Mouse (Mus musculus) erythroblast, embryonic 14.5 days (primary cell): ENCODE data around the gene Oxct1.

Experiments
- GATA1 ChIP-seq: IDR thresholded peaks from 2 replicates; pipeline ENCODE4 v1.6.1; 2012; ENCODE audit warnings: low read length, inconsistent platforms, mixed read lengths
- TAL1 ChIP-seq: IDR thresholded peaks from 3 replicates; pipeline ENCODE4 v1.6.1; 2012; ENCODE audit warnings: low read length, inconsistent platforms, mixed read lengths

DNA sequence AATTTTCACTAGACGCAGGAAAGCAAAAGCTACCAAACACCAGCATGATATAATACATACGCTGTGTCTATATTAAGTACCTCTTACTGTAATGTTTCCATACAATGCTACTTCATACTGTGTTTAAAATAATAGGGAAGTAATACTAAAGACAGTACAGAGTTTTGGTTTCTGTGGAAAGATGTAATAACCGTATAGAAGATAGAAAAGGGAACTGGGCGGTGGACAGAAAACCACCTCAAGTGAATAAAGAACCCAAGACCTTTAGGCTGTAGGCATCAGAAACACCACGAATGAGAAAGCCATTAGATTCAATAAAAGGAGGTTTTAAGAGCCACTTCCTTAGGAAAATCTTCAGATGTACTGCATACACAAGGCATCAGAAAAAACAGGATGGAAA is 43.5 kb upstream of the Oxct1 start:
- TF ChIP-seq GATA1 (no peak), TAL1 (no peak)
